Mouse (Mus musculus) liver, embryonic 14.5 days (tissue): Measurements from ENCODE around the gene Tpd52l1.
A peak's percentile ranks its signal among the peaks of the same experiment; 100 is the strongest.

Experiments
- CTCF ChIP-seq: IDR thresholded peaks from 2 replicates; pipeline ENCODE4 v1.5.1; 2016; ENCODE audit warnings: antibody characterized with exemption, low read depth, control low read depth
- EP300 ChIP-seq: IDR thresholded peaks from 2 replicates; pipeline ENCODE4 v1.6.1; 2016; ENCODE audit warnings: antibody characterized with exemption, low read depth

GRCm38 (mm10) chr10:31445291-31446124 lies at the start of gene Tpd52l1:
- TF ChIP-seq CTCF, result peak; percentile 90
- no peak for TF ChIP-seq EP300
